Mouse (Mus musculus) ES-E14 (cell line): ENCODE data around the gene Btbd2.

Experiments
- CHD2 ChIP-seq: IDR thresholded peaks from 2 replicates; pipeline ENCODE4 v1.6.1; 2014; ENCODE audit warnings: mild to moderate bottlenecking, low read depth, low read length, inconsistent platforms
- HCFC1 ChIP-seq: IDR thresholded peaks from 2 replicates; pipeline ENCODE4 v1.6.1; 2012; ENCODE audit warnings: low read length, inconsistent platforms, borderline replicate concordance; ENCODE audit not compliant: insufficient read depth
- MAFK ChIP-seq: IDR thresholded peaks from 2 replicates; pipeline ENCODE4 v1.6.1; 2014; ENCODE audit warnings: mild to moderate bottlenecking, low read depth, low read length, inconsistent platforms; ENCODE audit not compliant: insufficient read depth
- ZC3H11A ChIP-seq: IDR thresholded peaks from 2 replicates; pipeline ENCODE4 v1.6.1; 2012; ENCODE audit warnings: low read depth, mild to moderate bottlenecking, inconsistent platforms, low read length, borderline replicate concordance
- ZNF384 ChIP-seq: IDR thresholded peaks from 2 replicates; pipeline ENCODE4 v1.6.1; 2012; ENCODE audit warnings: low read depth, low read length, inconsistent platforms

DNA sequence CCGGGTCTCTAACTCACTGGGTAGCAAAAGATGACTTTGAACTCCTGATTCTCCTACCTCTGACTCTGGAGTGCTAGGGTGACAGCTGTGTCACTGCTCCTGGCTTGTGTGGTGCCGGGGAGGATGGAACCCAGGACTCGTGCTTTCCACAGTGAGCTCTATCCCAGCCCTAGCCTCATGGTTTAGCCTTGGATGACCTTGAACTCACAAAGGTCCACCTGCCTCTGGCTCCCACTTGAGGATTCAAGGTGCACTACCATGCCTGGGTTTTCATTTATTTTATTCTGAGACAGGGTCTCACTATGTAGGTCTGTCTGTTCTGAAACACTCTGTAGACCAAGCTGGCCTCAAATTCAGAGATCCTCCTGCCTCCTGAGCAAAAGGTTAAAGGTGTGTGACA is 43.0 kb downstream of the Btbd2 start:
- TF ChIP-seq HCFC1, result no peak
- no peak for TF ChIP-seq ZNF384
- no peak for TF ChIP-seq ZC3H11A
- no peak for TF ChIP-seq MAFK
- no peak for TF ChIP-seq CHD2
